Mouse (Mus musculus): ENCODE results near the gene Pth2. TPM values are rescaled to one million over a fixed set of nuclear protein-coding genes. Genes with fewer than 3 reads are reported as not detected.

The Pth2 gene
- total and polyA plus RNA-seq, 3 experiments, result not detected

DNA sequence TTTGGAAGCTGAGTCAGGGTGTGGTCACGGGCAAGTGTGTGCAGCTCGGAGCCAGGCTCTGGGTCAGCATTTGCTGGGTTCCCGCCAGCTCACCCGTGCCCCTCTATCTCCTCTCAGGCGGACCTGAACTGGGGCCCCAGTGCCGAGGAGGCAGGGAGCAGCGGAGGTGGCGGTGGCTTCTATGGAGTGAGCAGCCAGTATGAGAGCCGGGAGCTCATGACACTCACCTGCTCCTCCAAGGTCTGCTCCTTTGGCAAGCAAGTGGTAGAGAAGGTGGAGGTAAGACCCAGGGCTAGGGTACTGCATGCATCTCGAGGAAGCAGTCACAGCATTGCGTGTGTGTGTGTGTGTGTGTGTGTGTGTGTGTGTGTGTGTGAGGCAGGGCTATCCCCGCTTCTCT is 50.4 kb downstream of the Pth2 start:
- Histone ChIP-seq H3K79me2 (replicated peaks; ENCODE audit: control insufficient read depth, extremely low read depth, insufficient read depth, poor library complexity, severe bottlenecking) (no peaks in the 10 kb centered on the region), H3K4me2 (ENCODE audit: insufficient read depth, low read depth, poor library complexity, severe bottlenecking) (no peak overlapping the region), H3K4me3 (replicated peaks in 1 of 3; ENCODE audit: low read depth in 2 of 3, low read length in 2 of 3, poor library complexity in 1 of 3) (no peak overlapping the region), H3K36me3 (replicated peaks in 1 of 2; ENCODE audit: control insufficient read depth in 1 of 2, insufficient read depth in 1 of 2, low read length in 1 of 2) (peaks cover 32 to 60% of the 10 kb centered on the region in 2 experiments), H3K4me1 (ENCODE audit: control insufficient read depth in 1 of 2, insufficient read depth in 2 of 2) (peaks cover 21 to 65% of the 10 kb centered on the region in 2 experiments), H3K9me3 (replicated peaks; ENCODE audit: low read length) (peaks cover 2% of the 10 kb centered on the region), H3K27me3 (replicated peaks) (no peaks in the 10 kb centered on the region), H3K27ac (ENCODE audit: insufficient read depth, low read depth) (no peak overlapping the region), H3K9ac (ENCODE audit: insufficient read depth, low read depth) (no peak overlapping the region)
- in situ Hi-C loops (cut with MboI; ENCODE audit: low pct_ligation_motif_present, low pct_unique_long_range_greater_than_20kb, low sequenced_read_pairs) (no loop called here), dilution Hi-C loops (cut with MboI; ENCODE audit: extremely low pct_ligation_motif_present, extremely low pct_unique_long_range_greater_than_20kb, low sequenced_read_pairs) (no loop called here)
- DNase-seq (ENCODE audit: extremely low read depth), result no peak
- no peak for TF ChIP-seq TCF12 (IDR thresholded peaks at IDR 0.05; ENCODE audit: low read depth, low read length)
- TF ChIP-seq CHD2 (IDR thresholded peaks at IDR 0.05; ENCODE audit: low read length), result 0 out of 2 replicates have a peak, but pooled peaks have one; percentile 1
- no peak for TF ChIP-seq NELFE (IDR thresholded peaks at IDR 0.05; ENCODE audit: low read depth, low read length)
- TF ChIP-seq POLR2A (IDR thresholded peaks at IDR 0.05; ENCODE audit: low read depth, low read length), result no peak
- no peak for TF ChIP-seq MAFK (IDR thresholded peaks at IDR 0.05; ENCODE audit: insufficient replicate concordance, low read length)
- TF ChIP-seq JUN (IDR thresholded peaks at IDR 0.05; ENCODE audit: insufficient read depth, low read depth, low read length), result no peak
- no peak for TF ChIP-seq ETS1 (conservative IDR thresholded peaks at IDR 0.05; ENCODE audit: low read depth, low read length)
- no peak for TF ChIP-seq SMC3 (IDR thresholded peaks at IDR 0.05; ENCODE audit: low read depth, low read length)
- TF ChIP-seq SIN3A (IDR thresholded peaks at IDR 0.05; ENCODE audit: low read length), result no peak
- peak; percentile 68; the same call in 1 of the 2 replicates for TF ChIP-seq ZMIZ1 (IDR thresholded peaks at IDR 0.05; ENCODE audit: low read depth, low read length)
- 0 out of 2 replicates have a peak, but pooled peaks have one; percentile 38 for TF ChIP-seq UBTF (IDR thresholded peaks at IDR 0.05; ENCODE audit: low read depth, low read length)
- no peak for TF ChIP-seq USF1 (IDR thresholded peaks at IDR 0.05; ENCODE audit: low read depth, low read length)

Other genes starting within 250 kb of the Pth2 start
Only the 20 nearest of the 34 such genes appear.
- 5.7 and 6.5 TPM in 2 replicates for gene Prr12, start 128.1 kb upstream of the Pth2 start, total RNA-seq (2012; rRNA removed)
- gene Prr12, start 128.1 kb upstream of the Pth2 start, total RNA-seq (2014; rRNA removed), result 1.1 and 1.2 TPM in 2 replicates
- gene Prr12, start 128.1 kb upstream of the Pth2 start, polyA plus RNA-seq (2012; ENCODE audit: insufficient read length, low read depth), result 18.0 and 20.5 TPM in 2 replicates
- 73.2 and 86.8 TPM in 2 replicates for gene Nosip, start 118.6 kb upstream of the Pth2 start, total RNA-seq (2012; rRNA removed)
- gene Nosip, start 118.6 kb upstream of the Pth2 start, total RNA-seq (2014; rRNA removed), result 79.3 and 81.4 TPM in 2 replicates
- gene Nosip, start 118.6 kb upstream of the Pth2 start, polyA plus RNA-seq (2012; ENCODE audit: insufficient read length, low read depth), result 72.4 and 83.9 TPM in 2 replicates
- 7.1 and 7.6 TPM in 2 replicates for gene Prrg2, start 118.3 kb upstream of the Pth2 start, total RNA-seq (2012; rRNA removed)
- gene Prrg2, start 118.3 kb upstream of the Pth2 start, total RNA-seq (2014; rRNA removed), result 6.1 and 6.7 TPM in 2 replicates
- gene Prrg2, start 118.3 kb upstream of the Pth2 start, polyA plus RNA-seq (2012; ENCODE audit: insufficient read length, low read depth), result 7.2 and 7.7 TPM in 2 replicates
- gene Rcn3, start 88.8 kb upstream of the Pth2 start, total RNA-seq (2012; rRNA removed), result 0.38 and 0.42 TPM in 2 replicates
- not detected in 2 replicates for gene Rcn3, start 88.8 kb upstream of the Pth2 start, total RNA-seq (2014; rRNA removed)
- gene Rcn3, start 88.8 kb upstream of the Pth2 start, polyA plus RNA-seq (2012; ENCODE audit: insufficient read length, low read depth), result not detected in 2 replicates
- 0.13 and 0.17 TPM in 2 replicates for gene Fcgrt, start 77.1 kb upstream of the Pth2 start, total RNA-seq (2012; rRNA removed)
- gene Fcgrt, start 77.1 kb upstream of the Pth2 start, total RNA-seq (2014; rRNA removed), result not detected in 2 replicates
- 0.15 and 0.16 TPM in 2 replicates for gene Fcgrt, start 77.1 kb upstream of the Pth2 start, polyA plus RNA-seq (2012; ENCODE audit: insufficient read length, low read depth)
- gene Rps11, start 56.6 kb upstream of the Pth2 start, total RNA-seq (2012; rRNA removed), result 1,839 and 2,104 TPM in 2 replicates
- 898 and 923 TPM in 2 replicates for gene Rps11, start 56.6 kb upstream of the Pth2 start, total RNA-seq (2014; rRNA removed)
- gene Rps11, start 56.6 kb upstream of the Pth2 start, polyA plus RNA-seq (2012; ENCODE audit: insufficient read length, low read depth), result 1,465 and 1,699 TPM in 2 replicates
- 5,043 and 5,211 TPM in 2 replicates for gene Rpl13a, start 52.2 kb upstream of the Pth2 start, total RNA-seq (2012; rRNA removed)
- gene Rpl13a, start 52.2 kb upstream of the Pth2 start, total RNA-seq (2014; rRNA removed), result 2,822 and 2,851 TPM in 2 replicates
- gene Rpl13a, start 52.2 kb upstream of the Pth2 start, polyA plus RNA-seq (2012; ENCODE audit: insufficient read length, low read depth), result 4,154 and 5,174 TPM in 2 replicates
- 1.3 and 2.2 TPM in 2 replicates for gene Gm45713, start 44.8 kb upstream of the Pth2 start, total RNA-seq (2012; rRNA removed)
- not detected in 2 replicates for gene Gm45713, start 44.8 kb upstream of the Pth2 start, total RNA-seq (2014; rRNA removed)
- 1.4 TPM in 1 of 2 replicates, not detected in the other for gene Gm45713, start 44.8 kb upstream of the Pth2 start, polyA plus RNA-seq (2012; ENCODE audit: insufficient read length, low read depth)
- gene Flt3l, start 44.6 kb upstream of the Pth2 start, total RNA-seq (2012; rRNA removed), result 4.0 and 4.9 TPM in 2 replicates
- gene Flt3l, start 44.6 kb upstream of the Pth2 start, total RNA-seq (2014; rRNA removed), result 4.3 and 4.6 TPM in 2 replicates
- gene Flt3l, start 44.6 kb upstream of the Pth2 start, polyA plus RNA-seq (2012; ENCODE audit: insufficient read length, low read depth), result 11.4 and 14.9 TPM in 2 replicates
- gene Pih1d1, start 26.7 kb upstream of the Pth2 start, total RNA-seq (2012; rRNA removed), result 69.3 and 74.1 TPM in 2 replicates
- gene Pih1d1, start 26.7 kb upstream of the Pth2 start, total RNA-seq (2014; rRNA removed), result 37.2 and 37.4 TPM in 2 replicates
- gene Pih1d1, start 26.7 kb upstream of the Pth2 start, polyA plus RNA-seq (2012; ENCODE audit: insufficient read length, low read depth), result 44.6 and 50.3 TPM in 2 replicates
- 41.6 and 45.1 TPM in 2 replicates for gene Aldh16a1, start 26.4 kb upstream of the Pth2 start, total RNA-seq (2012; rRNA removed)
- 26.9 and 27.8 TPM in 2 replicates for gene Aldh16a1, start 26.4 kb upstream of the Pth2 start, total RNA-seq (2014; rRNA removed)
- gene Aldh16a1, start 26.4 kb upstream of the Pth2 start, polyA plus RNA-seq (2012; ENCODE audit: insufficient read length, low read depth), result 49.8 and 53.5 TPM in 2 replicates
- gene Slc17a7, start 17.0 kb upstream of the Pth2 start, total RNA-seq (2012; rRNA removed), result not detected in 2 replicates
- not detected in 2 replicates for gene Slc17a7, start 17.0 kb upstream of the Pth2 start, total RNA-seq (2014; rRNA removed)
- gene Slc17a7, start 17.0 kb upstream of the Pth2 start, polyA plus RNA-seq (2012; ENCODE audit: insufficient read length, low read depth), result 0.11 TPM in 1 of 2 replicates, not detected in the other
- gene Gfy, start 1.4 kb upstream of the Pth2 start, total RNA-seq (2012; rRNA removed), result not detected in 2 replicates
- not detected in 2 replicates for gene Gfy, start 1.4 kb upstream of the Pth2 start, total RNA-seq (2014; rRNA removed)
- not detected in 2 replicates for gene Gfy, start 1.4 kb upstream of the Pth2 start, polyA plus RNA-seq (2012; ENCODE audit: insufficient read length, low read depth)
- 0.04 TPM in 1 of 2 replicates, not detected in the other for gene Ccdc155, start 23.9 kb downstream of the Pth2 start, total RNA-seq (2012; rRNA removed)
- gene Ccdc155, start 23.9 kb downstream of the Pth2 start, total RNA-seq (2014; rRNA removed), result not detected in 2 replicates
- not detected in 2 replicates for gene Ccdc155, start 23.9 kb downstream of the Pth2 start, polyA plus RNA-seq (2012; ENCODE audit: insufficient read length, low read depth)
- gene Dkkl1, start 31.2 kb downstream of the Pth2 start, total RNA-seq (2012; rRNA removed), result 1.3 and 1.6 TPM in 2 replicates
- gene Dkkl1, start 31.2 kb downstream of the Pth2 start, total RNA-seq (2014; rRNA removed), result 0.22 and 0.24 TPM in 2 replicates
- 0.44 and 0.60 TPM in 2 replicates for gene Dkkl1, start 31.2 kb downstream of the Pth2 start, polyA plus RNA-seq (2012; ENCODE audit: insufficient read length, low read depth)
- 0.38 and 0.71 TPM in 2 replicates for gene Tead2, start 34.8 kb downstream of the Pth2 start, total RNA-seq (2012; rRNA removed)
- 0.31 and 0.84 TPM in 2 replicates for gene Tead2, start 34.8 kb downstream of the Pth2 start, total RNA-seq (2014; rRNA removed)
- gene Tead2, start 34.8 kb downstream of the Pth2 start, polyA plus RNA-seq (2012; ENCODE audit: insufficient read length, low read depth), result 2.5 and 3.0 TPM in 2 replicates
- gene Cd37, start 58.1 kb downstream of the Pth2 start, total RNA-seq (2012; rRNA removed), result 71.3 and 91.1 TPM in 2 replicates
- 69.3 and 73.8 TPM in 2 replicates for gene Cd37, start 58.1 kb downstream of the Pth2 start, total RNA-seq (2014; rRNA removed)
- gene Cd37, start 58.1 kb downstream of the Pth2 start, polyA plus RNA-seq (2012; ENCODE audit: insufficient read length, low read depth), result 397 and 437 TPM in 2 replicates
- gene Slc6a16, start 60.1 kb downstream of the Pth2 start, total RNA-seq (2012; rRNA removed), result 0.08 TPM in 1 of 2 replicates, not detected in the other
- gene Slc6a16, start 60.1 kb downstream of the Pth2 start, total RNA-seq (2014; rRNA removed), result 0.13 TPM in 1 of 2 replicates, not detected in the other
- 0.37 and 0.49 TPM in 2 replicates for gene Slc6a16, start 60.1 kb downstream of the Pth2 start, polyA plus RNA-seq (2012; ENCODE audit: insufficient read length, low read depth)
- gene Slc6a21, start 96.5 kb downstream of the Pth2 start, total RNA-seq (2012; rRNA removed), result not detected in 2 replicates
- gene Slc6a21, start 96.5 kb downstream of the Pth2 start, total RNA-seq (2014; rRNA removed), result not detected in 2 replicates
- gene Slc6a21, start 96.5 kb downstream of the Pth2 start, polyA plus RNA-seq (2012; ENCODE audit: insufficient read length, low read depth), result not detected in 2 replicates
- gene Trpm4, start 152.8 kb downstream of the Pth2 start, total RNA-seq (2012; rRNA removed), result 10.7 and 17.6 TPM in 2 replicates
- gene Trpm4, start 152.8 kb downstream of the Pth2 start, total RNA-seq (2014; rRNA removed), result 8.6 and 12.0 TPM in 2 replicates
- 9.3 and 11.0 TPM in 2 replicates for gene Trpm4, start 152.8 kb downstream of the Pth2 start, polyA plus RNA-seq (2012; ENCODE audit: insufficient read length, low read depth)